Mouse (Mus musculus) erythroblast, embryonic 14.5 days (primary cell): ENCODE data around the gene Plcb4.

Source experiments
- GATA1 ChIP-seq: IDR thresholded peaks from 2 replicates; pipeline ENCODE4 v1.6.1; 2012; ENCODE audit warnings: low read length, inconsistent platforms, mixed read lengths
- TAL1 ChIP-seq: IDR thresholded peaks from 3 replicates; pipeline ENCODE4 v1.6.1; 2012; ENCODE audit warnings: low read length, inconsistent platforms, mixed read lengths

- TF ChIP-seq GATA1 (no peak), TAL1 (no peak)
Observed at GRCm38 (mm10) chr2:135966871-135967557, 308.2 kb downstream of the Plcb4 start.
